Mouse (Mus musculus) cerebellum, adult 11 months (tissue): Measurements from ENCODE around the gene Chd3.

Source experiments
- DNase-seq: peaks from one replicate; pipeline ENCODE4 v3.0.0; 2022

Gene Chd3

DNA sequence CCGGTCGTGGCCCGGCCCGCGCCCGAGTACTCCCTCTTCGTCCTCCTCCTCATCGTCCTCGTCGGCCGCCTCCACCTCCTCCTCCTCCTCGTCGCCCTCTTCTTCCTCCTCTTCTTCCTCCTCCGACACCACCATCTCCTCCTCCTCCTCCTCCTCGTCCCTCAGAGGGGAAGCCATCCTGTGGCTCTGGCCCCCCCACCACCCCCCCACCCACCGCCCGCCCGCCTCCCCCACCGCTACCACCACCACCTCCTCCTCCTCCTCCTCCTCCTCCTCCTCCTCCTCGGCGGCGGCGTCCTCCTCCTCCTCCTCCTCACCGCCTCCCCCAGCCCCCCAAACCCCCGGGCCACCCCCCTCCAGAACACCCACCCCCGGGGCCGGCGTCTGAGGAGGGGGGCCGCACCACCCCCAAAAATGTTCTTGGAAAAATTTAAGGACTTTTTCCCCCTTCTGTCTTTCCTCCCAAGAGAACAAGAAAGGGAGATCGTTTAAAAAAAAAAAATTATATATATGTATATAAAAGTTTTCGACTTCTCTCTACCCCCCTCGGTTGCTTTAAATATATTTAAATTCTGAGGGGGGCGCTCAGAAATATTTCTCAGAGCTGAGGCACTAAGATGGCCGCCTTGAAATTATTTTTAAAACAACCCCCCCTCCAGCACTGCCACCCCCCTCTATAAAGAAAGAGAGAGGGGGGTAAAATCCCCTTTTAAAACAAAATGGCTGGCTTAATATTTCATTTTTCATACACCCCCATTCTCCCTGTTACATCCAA, at the start of gene Chd3:
Gene Chd3, minus strand, starts transcription at position 192 of the 775 bp plus-strand sequence.
- DNase-seq = no peak

DNA sequence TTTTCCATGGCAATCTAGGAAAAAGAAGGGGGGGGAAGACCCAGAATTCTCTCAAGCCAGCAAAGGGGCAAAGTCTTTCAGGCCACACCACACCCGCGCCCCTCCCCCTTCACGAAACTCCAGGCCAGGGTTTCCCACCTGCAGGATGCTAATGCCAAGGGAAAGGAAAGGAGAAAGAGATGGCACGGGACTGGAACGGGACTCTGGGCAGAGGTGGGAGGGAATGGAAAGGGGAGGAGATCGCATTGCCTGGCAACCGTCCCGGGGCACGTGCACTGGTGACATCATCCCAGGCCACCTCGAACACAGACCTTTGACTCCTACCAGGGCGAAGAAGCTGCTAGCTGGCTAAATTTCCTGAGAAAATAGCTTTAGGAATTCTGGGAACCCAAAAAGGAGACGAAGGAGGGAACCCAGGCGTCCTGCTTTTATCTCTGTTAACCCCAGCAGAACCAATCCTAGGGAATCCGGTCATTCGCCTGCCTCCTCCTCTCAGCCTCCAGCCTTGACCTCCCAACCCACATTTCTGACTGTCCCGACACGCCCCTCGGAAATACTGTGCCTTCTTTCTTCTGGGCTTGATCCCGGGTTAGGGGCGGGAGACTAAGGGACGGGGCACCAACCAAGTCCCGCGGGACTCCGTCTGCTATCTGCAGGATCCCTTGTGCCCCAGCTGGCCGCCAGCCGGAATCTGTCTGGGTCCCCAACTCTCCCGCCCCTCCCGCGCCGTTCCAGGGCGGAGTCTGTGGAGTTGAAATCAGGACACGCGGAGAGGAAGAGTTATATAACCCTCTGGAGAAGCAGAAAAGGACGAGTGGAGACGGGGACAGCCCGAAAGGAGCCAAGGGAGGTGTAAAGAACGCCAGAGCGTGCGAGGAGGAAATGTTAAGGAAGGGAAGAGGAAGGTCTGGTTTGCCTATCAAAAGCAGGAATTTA, 48.5 kb upstream of the Chd3 start:
- peak; percentile 96 for DNase-seq

DNA sequence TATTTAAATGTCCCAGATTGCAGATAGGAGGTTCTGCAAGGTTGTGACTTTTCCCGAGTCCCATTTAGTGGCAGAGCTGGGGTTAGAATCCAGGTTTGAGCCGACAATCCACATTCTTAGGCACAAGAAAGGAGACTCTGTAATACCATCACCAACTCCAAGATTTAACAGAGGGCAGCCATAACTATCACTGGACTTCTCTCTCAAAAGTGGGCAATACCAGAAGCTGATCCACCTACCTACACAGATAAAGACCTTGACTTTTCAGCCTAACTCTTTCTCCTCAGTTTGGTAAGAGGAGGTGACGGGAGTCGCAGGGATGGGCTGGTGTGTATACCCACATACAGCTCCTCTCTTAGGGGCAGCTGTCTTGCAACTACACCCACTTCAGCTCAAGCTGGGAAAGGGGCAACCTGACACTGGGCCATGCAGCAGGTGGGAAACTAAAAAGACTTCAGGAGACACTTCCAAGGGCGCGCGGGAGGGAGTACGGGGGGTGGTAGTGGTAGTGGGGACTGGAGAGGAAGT, 47.8 kb upstream of the Chd3 start:
- DNase-seq = no peak

DNA sequence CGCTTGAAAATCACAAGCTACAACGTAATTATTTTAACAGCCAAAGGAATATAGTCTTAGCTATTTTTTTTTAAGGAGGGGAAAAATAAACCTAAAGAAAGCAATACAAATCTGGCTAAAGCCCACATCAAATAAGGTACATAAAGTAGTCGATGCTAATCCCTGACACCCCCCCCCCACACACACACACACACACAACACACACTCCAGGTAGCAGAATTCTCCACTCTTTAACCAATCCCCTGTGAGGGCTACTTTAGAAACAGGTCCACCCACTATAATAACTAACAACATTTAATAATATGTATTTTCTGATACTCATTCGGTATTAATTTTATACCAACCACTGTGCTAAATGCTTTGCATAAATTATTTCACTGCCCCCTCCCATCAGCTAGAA, 47.3 kb upstream of the Chd3 start:
- no peak for DNase-seq

DNA sequence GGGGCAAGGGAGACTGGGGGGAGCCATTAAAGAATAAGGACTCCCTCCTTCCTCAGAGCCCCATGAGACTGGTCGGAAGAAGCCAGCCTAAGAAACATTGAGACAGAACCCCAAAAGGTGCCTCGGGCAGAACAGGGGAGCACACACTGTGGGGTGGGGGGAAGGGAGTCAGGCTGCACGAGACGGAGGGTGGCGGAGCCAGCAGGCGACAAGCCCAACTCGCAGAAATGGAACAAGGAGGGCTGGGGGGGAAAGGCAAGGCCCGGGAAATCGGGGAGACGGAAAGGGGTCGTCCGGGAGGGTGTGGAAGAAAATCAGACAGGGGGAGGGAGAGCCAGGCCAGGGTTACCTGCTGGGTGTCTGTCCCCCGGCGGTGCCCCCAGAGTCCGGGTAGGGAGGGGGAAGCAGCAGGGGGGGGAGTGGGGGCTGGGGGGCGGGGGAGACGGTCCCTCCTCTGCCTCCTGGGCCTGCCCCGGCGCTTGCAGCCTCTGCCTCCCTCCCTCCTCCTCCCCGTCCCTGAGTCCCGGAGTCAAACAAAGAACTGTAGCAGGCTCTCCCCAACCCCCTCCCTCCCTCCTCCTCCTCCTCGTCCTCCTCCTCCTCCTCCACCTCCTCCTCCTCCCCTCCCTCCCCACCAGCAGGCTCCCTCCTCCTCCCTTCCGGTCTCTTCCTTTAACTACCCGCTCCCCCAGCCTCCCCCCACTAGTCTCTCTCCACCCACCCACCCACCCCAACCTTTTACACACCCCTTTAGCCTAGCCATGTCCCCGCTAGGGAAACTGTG, 46.7 kb upstream of the Chd3 start:
- DNase-seq = peak; percentile 67

DNA sequence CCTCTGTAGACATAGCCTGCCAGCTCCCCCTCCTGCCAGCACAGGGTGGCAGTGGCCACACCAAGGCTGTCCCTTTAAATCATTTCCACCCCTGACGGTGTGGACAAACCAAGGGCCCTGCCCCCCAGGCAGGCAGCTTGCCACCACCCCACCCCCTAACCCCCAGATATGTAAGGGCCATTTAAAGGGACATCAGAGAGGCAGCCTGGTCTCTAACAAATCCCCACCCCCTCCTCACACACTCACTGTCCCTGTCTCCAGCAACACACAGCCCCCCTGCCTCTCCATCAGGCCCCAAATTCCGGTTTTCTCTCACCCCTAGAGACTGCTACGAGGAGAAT, 46.1 kb upstream of the Chd3 start:
- DNase-seq = peak; percentile 76

DNA sequence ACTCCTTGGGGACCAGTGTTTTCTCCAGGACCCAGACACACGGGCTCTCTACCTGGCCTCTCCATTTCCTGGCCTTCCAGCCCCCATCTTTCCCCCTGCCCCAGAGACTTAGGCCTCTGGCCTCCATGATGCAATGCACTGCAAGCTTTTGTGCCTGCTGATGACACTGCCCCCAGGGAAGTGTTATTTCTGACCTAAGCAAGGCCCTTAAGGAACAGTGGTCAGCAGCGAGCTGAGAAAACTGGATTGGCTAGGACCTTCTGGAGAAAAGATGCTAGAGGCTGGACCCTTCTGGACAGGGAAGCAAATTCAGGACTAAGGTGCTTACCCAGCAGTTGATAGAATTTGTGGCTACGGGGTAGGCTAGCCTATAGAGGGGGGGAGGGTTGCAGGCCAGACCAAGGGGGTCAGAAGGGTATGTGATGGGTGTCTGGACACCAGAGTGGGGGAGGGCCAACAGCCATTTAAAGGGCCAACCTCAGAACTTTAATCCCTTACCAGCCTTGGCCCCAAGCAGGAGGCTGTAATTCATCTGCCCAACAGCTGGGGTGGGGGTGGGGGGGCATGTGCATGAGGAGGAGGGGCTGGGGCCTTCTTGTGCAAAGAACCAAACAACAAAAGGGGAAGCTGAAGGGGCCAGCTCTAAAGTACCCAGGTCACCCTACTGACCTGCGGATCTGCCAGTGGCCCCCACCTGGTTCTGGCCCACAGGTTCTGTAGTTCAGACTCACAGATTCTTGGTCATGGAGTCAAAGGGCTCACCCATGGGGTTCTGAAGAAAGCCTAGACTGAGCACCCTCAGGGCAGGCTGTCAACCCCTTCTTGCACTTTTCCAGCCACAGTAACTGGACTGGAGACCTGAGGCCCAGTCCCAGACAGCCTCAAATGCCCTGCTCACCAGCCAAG, 45.5 kb upstream of the Chd3 start:
- peak; percentile 27 for DNase-seq

DNA sequence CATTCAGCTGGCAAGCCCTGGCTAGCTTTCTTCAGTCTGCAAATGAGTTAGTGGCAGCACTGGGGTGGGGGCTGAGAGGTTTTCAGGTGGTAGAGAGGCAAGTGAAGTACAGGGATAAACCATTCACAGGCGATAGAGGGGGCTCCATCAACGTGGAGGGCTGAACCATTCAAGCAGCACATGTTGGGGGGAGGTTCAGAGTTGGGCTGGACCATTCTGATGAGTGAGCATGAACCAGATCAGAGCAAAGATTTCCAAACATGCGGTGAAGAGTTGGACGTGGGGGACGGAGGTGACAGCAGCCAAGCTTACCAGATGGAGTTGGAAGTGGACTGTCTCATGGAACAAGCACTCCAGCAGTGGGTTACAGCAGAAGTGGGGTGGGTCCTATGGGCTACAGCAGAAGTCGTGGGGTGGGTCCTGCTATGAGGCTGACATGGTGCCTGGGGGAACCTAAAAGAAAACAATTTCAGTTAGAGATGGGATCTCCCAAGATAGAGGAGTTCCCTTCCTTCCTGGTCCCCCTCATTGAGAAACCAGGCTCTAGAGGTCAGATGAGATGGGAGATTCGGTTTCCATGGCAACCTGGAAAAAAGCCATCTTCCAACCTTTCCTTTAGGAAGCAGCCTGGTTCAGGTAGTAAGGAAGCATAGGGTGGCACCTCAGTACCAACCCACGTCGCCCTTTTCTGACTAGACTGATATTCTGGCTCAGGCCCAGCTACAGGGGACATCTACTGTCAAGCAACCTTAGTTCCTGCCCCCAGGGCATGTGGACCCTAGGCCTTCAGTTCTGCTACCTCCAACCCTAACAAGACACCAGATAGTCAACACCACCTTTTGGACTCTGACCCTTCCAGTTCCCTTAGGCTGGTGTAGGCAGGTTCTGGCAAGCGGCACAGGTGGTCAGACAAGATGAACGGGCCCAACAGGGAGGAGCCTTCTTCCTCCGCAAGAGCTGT, 44.3 kb upstream of the Chd3 start, which contains the start of gene Kdm6b:
Gene Kdm6b, minus strand, starts transcription at position 455 of the 961 bp plus-strand sequence.
- peak; percentile 73 for DNase-seq

DNA sequence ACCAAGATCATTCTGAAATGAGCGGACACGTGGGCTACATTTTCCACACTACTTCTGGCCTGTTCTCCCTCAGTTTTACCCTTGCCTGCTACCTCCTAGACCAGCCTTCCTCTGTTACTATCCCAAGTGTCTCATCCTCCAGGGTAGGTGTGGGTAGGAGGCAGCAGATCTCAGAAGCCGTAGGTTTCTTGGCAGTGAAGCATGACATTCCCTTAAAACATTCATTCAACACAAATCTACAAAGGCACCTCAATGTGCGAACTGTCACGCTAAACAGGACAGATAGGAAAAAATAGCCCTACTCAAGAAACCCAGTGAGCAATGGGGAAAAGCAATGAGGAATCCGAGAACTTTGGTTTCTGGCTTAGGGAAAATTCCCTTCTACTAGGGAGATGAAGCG, 43.3 kb upstream of the Chd3 start:
- DNase-seq = no peak

DNA sequence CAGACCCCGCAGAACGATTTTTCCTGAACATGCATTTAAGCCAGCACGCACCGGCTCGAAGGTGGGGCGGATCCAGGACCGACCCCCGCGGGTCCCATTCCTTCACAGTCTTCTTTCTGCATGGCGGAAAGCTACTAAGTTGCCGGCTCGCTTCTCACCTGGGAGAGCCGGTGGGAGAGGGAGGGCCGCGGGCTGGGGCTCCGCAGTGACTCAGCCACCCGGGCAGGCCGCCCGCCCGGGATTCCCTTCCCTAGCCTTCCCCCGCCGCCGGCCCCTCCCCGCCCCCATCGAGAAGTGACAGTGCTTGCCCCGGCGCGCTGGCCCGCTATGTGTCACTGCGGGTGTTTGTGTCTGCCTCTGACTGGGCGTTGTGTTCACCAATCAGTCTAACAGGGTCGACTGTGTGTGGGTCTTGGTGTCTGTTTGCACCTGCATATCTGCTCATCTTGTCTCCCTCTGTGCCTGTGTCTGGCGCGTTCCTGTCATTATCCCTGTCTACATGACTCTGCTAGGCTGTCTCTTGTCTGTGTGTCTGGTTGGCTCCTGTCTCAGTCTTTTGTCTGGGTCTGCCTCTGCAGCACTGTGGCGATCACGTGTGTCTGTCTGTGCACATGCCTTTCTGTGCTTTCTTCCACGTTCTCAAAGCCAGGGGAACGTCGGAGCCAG, 42.5 kb upstream of the Chd3 start:
- peak; percentile 61 for DNase-seq

DNA sequence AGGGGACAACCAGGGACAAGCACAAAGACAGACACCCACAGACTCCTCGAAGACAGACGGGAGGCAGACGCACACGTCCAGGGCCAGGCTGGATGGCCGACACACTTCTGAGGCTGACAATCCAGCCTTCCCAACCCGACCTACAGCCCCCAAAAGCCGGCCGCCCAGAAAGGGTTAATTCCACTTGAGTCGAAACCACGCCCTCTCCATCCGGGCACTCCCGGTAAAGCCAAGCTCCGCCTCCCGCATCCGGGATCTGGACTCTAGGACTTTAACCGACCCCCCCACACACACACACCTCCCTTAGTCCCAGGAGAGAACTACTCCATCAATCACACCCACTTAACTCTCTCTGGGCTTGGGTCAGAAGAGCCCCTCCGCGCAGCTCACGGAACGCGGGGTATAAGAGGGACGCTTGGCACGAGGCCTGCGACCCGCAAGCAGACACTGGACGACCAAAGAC, 41.9 kb upstream of the Chd3 start:
- DNase-seq = peak; percentile 93

DNA sequence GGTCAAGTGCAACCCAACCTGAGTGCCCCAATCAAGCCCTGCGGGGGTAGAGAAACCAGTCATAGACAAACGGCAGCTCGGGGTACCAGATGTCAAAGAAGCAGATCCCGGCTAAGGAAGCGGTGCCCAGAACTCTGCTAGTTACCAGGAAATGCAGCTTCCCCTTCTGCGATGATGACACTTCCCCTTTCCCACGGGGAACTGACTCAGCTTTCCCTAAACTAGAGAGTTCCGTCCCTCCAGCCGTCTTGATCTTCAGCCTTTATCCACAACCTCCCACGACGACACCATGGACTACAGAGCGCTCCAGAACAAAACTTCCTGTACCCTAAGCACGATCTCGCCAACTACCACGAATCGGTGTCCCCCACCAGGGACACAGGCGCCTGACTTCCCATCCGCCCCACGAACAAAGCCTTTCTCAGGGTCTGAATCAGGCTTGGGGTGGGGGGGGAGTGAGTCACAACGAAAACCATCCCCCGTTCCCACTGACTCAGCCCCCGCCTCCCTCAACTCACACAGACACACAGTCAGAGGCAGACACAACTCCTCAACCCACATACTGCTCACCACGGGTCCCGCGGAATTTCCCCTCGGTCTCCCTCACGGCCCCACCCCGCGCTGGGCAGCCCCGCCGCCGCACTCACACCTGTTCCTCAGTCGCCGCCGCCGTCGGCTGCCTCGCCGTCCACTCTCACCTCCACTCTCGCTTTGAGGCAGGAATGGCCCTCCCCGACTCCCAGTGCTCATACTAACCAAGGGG, 41.3 kb upstream of the Chd3 start:
- no peak for DNase-seq

DNA sequence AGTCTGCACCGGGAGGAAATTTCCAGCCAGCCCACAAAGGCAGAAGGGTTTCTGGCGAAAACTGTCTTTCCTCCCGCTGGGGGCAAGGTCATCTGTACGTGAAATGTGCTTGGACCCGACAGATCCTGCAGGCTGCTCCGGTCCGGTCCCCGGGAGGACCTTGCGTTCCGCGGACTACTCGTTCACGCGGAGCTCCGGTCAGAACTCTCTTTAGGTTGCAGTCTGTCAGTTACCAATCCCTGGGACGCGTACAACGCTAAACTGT, 40.8 kb upstream of the Chd3 start:
- no peak for DNase-seq

DNA sequence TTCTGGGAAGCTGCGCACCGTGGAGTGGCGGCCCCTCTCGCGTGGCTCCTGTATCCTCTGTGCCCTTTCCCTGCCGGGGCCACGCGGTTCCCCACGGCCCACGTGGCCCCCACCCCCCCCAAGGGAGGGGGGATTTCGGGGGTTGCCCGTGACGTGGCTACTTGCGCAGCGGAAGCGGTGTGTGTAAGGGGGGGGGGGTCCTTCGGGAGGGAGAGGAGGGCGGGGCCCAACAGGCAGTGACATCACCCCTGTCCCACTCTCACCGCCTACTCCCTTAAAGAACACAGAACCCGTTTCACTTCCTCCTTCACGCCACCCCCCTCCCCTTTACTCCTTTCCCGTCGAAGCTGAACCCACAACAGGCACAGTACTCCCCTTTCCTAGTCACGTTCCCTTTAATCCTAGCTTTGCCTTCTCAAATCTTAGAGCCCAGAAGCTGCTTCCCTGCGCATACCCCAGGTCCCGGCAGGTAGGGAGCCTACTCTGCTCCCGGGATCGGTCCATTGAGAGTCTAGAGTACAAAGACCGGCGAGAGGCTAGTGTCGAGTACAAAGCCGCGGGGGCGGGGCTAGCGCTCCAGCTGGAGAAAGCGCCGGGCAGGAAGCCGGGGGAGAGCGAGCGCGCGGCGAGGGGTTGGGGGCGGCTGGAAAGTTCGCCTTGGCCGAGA, 40.3 kb upstream of the Chd3 start:
- peak; percentile 73 for DNase-seq

DNA sequence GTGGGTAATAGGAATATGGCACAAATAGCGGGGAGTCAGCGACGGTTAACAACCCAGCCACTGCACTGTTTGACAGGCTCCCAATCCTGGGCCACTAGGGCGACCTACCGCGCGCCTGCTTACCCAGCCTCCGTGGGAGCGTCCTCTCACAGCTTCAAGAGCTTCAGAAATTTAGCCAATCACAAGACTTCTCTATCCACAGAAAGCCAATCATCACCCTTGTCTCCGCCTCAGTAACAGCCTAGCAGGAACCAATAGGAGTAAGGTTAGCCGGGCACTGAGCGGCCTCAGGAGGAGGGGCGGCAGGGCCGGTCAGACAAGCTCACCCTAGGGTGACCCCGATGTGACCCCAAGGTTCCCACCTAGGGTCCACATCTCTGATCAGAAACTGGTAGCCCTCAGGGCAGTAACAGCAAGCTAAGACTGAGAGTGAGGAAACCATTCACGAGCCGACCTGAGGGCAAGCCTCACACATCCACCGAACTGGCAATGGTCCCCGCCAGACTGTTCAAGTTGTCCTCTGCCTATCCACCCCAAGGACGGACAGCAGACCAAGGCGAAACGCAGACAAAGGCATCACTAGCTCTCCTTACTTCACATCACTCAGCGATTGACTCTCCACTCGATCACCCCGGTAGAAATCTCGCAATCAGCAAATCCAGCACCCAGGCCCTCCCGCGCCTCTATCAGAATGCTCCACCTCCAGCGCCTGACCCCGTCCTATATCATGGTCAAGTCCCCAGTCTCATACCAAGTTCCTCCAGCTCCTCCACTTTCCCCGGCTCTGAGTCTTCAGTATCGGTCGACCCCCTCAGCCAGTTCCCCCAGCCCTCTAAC, 39.6 kb upstream of the Chd3 start:
- peak; percentile 82 for DNase-seq

DNA sequence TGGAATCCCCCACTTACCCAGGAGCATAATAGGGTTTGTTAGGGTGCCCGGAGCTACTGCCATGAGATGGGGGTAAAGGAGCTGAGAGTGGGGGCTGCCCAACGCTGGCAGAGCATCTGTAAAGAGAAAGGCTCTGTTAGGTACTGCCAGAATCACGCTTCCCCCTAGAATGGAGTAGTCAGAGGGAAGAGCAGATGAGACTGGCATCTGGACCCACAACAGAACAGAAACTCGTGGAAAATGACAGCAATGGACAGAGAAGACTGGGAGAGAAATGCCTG, 38.5 kb upstream of the Chd3 start:
- no peak for DNase-seq

DNA sequence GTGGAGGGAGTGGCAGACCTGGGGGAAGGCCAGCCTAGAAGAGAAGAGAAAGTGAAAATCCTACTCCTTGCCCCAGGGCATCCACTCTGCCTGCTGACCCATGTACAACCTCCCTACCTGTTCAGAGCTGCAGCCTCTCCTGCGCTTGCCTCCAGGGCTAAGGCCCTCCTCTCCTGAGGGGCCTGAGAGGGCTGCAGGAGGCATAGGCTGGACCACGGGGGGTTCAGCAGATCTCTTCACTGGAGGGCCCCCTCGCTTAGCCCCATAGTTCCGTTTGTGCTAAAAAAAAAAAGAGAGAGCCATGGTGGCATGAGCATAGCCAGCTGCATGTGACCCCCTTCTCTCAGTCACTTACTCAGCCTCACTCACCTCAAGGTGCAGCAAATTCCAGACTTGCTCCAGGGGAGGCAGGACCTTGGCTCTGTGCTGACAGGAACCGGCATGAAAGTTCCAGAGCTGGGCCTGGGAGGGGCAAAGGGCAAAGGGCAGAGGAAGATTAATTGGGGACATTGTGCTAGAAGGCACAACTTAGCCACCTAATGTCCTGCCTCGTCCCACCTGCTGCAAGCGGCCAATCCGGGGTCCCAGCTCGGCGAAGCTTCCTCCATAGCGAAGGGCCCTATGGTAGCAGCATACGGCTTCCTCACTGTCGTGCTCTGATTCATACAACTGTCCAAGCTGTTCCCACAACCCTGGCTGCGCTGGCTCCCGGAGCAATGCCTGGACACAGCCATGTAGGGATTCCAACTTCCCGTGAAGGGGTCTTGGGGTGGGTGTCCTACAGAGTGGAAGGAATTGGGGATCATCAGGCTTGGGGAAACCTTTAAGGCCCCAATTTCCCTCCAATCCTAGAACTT, 37.9 kb upstream of the Chd3 start:
- peak; percentile 34 for DNase-seq
